Mouse (Mus musculus) limb, embryonic 14.5 days (tissue): ENCODE data around the gene Itgb6. TPM values are rescaled to one million over a fixed set of nuclear protein-coding genes. Genes with fewer than 3 reads are reported as not detected.

Experiments used
- ATAC-seq: fragments of 200-750 bp; cut with Nextera tagmentation; 2 replicates; pipeline ENCODE4 v1.8.0; 2017; ENCODE audit warnings: low read depth, moderate number of reproducible peaks, moderate TSS enrichment; ENCODE audit not compliant: low FRiP score
- DNase-seq: peaks from one replicate; pipeline ENCODE4 v3.0.0-alpha.2; 2015; ENCODE audit warnings: low spot score
- H3K27ac ChIP-seq: fragments of 300-500 bp; sonication (generic); replicated peaks from 2 replicates; pipeline ENCODE4 v1.5.1; 2014; ENCODE audit warnings: low read depth, mild to moderate bottlenecking, low read length, moderate library complexity, mixed read lengths
- H3K27me3 ChIP-seq: fragments of 300-500 bp; sonication (generic); 2 replicates; pipeline ENCODE4 v1.6.1; 2014; ENCODE audit warnings: low read length, mixed read lengths; ENCODE audit not compliant: control insufficient read depth, insufficient read depth
- H3K36me3 ChIP-seq: fragments of 300-500 bp; sonication (generic); 2 replicates; pipeline ENCODE4 v1.6.1; 2014; ENCODE audit warnings: mild to moderate bottlenecking, low read length, moderate library complexity, mixed read lengths; ENCODE audit not compliant: control insufficient read depth, insufficient read depth
- H3K4me1 ChIP-seq: fragments of 300-500 bp; sonication (generic); 2 replicates; pipeline ENCODE4 v1.6.1; 2014; ENCODE audit warnings: antibody characterized with exemption, low read length, mixed read lengths; ENCODE audit not compliant: control insufficient read depth, insufficient read depth
- H3K4me2 ChIP-seq: fragments of 300-500 bp; sonication (generic); replicated peaks from 2 replicates; pipeline ENCODE4 v1.6.1; 2014; ENCODE audit warnings: low read depth, mild to moderate bottlenecking, low read length, moderate library complexity; ENCODE audit not compliant: severe bottlenecking
- H3K4me3 ChIP-seq: fragments of 300-500 bp; sonication (generic); replicated peaks from 2 replicates; pipeline ENCODE4 v1.5.1; 2014; ENCODE audit warnings: low read length
- H3K9ac ChIP-seq: fragments of 300-500 bp; sonication (generic); 2 replicates; pipeline ENCODE4 v1.6.1; 2014; ENCODE audit warnings: mild to moderate bottlenecking, low read depth, low read length, moderate library complexity; ENCODE audit not compliant: severe bottlenecking
- H3K9me3 ChIP-seq: fragments of 300-500 bp; sonication (generic); 2 replicates; pipeline ENCODE4 v1.6.1; 2016; ENCODE audit warnings: low read length; ENCODE audit not compliant: control insufficient read depth
- POLR2A ChIP-seq: fragments of 200-500 bp; IDR thresholded peaks from 2 replicates; pipeline ENCODE4 v1.8.0; 2012; ENCODE audit warnings: inconsistent platforms, mild to moderate bottlenecking, moderate library complexity, borderline replicate concordance; ENCODE audit not compliant: insufficient read depth, insufficient read length; ENCODE audit errors: extremely low read depth
- WGBS: fragments of 180-500 bp; shearing (Covaris S2); extraction: QIAGEN DNeasy Blood & Tissue Kit; methylation state at CpG from one replicate; pipeline ENCODE4 v1.1.7; 2014; 5-methylcytosine and 5-hydroxymethylcytosine counted together
- polyA plus RNA-seq, 2 experiments: library from polyadenylated mRNA; depleted of rRNA in 1 of 2; stranded (reverse) in 1 of 2; unstranded in 1 of 2; fragments of >200 nt; fragmentation: Nextera tagmentation in 1 of 2; extraction: Ambion mirVana in 1 of 2; gene quantifications; 2 replicates each; pipeline versions ENCODE4 v1.2.1 to v1.2.3; 2012 to 2014

Itgb6 gene
- polyA plus RNA-seq, 2 experiments = 2.6 to 3.3 TPM

GRCm38 (mm10) chr2:60554561-60554960 lies 167.9 kb downstream of the Itgb6 start:
- Histone ChIP-seq H3K27ac (no peak overlapping the region), H3K4me3 (no peak overlapping the region), H3K27me3 (no peaks in the 10 kb centered on the region), H3K4me1 (peaks cover 8% of the 10 kb centered on the region), H3K9me3 (no peaks in the 10 kb centered on the region), H3K9ac (no peak overlapping the region), H3K36me3 (no peaks in the 10 kb centered on the region), H3K4me2 (no peak overlapping the region)
- TF ChIP-seq POLR2A = no peak
- ATAC-seq (no peak), DNase-seq (no peak)
- WGBS = 75% methylated on average over 4 of the region's 4 CpGs

GRCm38 (mm10) chr2:60552902-60553682 lies 169.4 kb downstream of the Itgb6 start, which contains the start of gene Pla2r1:
Gene Pla2r1 (minus strand): TSS chr2:60553308.
- ATAC-seq (peak; percentile 58; the same call in 1 of the 2 replicates), DNase-seq (peak; percentile 34)
- H3K9ac ChIP-seq = peak within 1 kb of the TSS; percentile 51
- H3K4me1 ChIP-seq = peaks cover 8% of the 10 kb centered on the region
- no peaks in the 10 kb centered on the region for H3K27me3 ChIP-seq
- WGBS = 3% methylated on average over 33 of the region's 33 CpGs
- H3K27ac ChIP-seq = no peak within 1 kb of the TSS
- H3K4me3 ChIP-seq = peak within 1 kb of the TSS; percentile 42
- H3K36me3 ChIP-seq = no peaks in the 10 kb centered on the region
- no peaks in the 10 kb centered on the region for H3K9me3 ChIP-seq
- TF ChIP-seq POLR2A = no peak
- peak within 1 kb of the TSS; percentile 94 for H3K4me2 ChIP-seq

- H3K36me3 ChIP-seq = no peaks in the 10 kb centered on the region
- peak overlapping the region; percentile 42 for H3K4me3 ChIP-seq
- H3K9me3 ChIP-seq = no peaks in the 10 kb centered on the region
- DNase-seq (no peak), ATAC-seq (no peak)
- peaks cover 8% of the 10 kb centered on the region for H3K4me1 ChIP-seq
- H3K27ac ChIP-seq = no peak overlapping the region
- no peak for TF ChIP-seq POLR2A
- WGBS = 28% methylated on average over 21 of the region's 21 CpGs
- H3K9ac ChIP-seq = peak overlapping the region; percentile 51
- peak overlapping the region; percentile 94 for H3K4me2 ChIP-seq
- H3K27me3 ChIP-seq = no peaks in the 10 kb centered on the region
Observed at GRCm38 (mm10) chr2:60552177-60552901, 170.1 kb downstream of the Itgb6 start.

GRCm38 (mm10) chr2:60551673-60552072 lies 170.8 kb downstream of the Itgb6 start:
- Histone ChIP-seq H3K27me3 (no peaks in the 10 kb centered on the region), H3K4me3 (no peak overlapping the region), H3K36me3 (no peaks in the 10 kb centered on the region), H3K4me1 (peaks cover 8% of the 10 kb centered on the region), H3K9me3 (no peaks in the 10 kb centered on the region), H3K4me2 (no peak overlapping the region), H3K27ac (no peak overlapping the region), H3K9ac (no peak overlapping the region)
- DNase-seq = no peak
- ATAC-seq = no peak
- no peak for TF ChIP-seq POLR2A
- WGBS = 49% methylated on average over 2 of the region's 2 CpGs

- no peak for ATAC-seq
- WGBS = 86% methylated on average over 8 of the region's 8 CpGs
- Histone ChIP-seq H3K27ac (no peak overlapping the region), H3K9ac (no peak overlapping the region), H3K4me3 (no peak overlapping the region), H3K4me1 (peaks cover 8% of the 10 kb centered on the region), H3K9me3 (no peaks in the 10 kb centered on the region), H3K27me3 (no peaks in the 10 kb centered on the region), H3K4me2 (no peak overlapping the region), H3K36me3 (no peaks in the 10 kb centered on the region)
- no peak for DNase-seq
- TF ChIP-seq POLR2A = no peak
Observed at GRCm38 (mm10) chr2:60550521-60550920, 171.9 kb downstream of the Itgb6 start.
